Mouse (Mus musculus) liver, embryonic 16.5 days (tissue): ENCODE measurements around the gene Cacnb4. TPM values are rescaled to one million over a fixed set of nuclear protein-coding genes. Genes with fewer than 3 reads are reported as not detected.

Experiments used
- ATAC-seq: fragments of 200-750 bp; cut with Nextera tagmentation; 2 replicates; pipeline ENCODE4 v1.8.0; 2017; ENCODE audit warnings: low read depth, mild to moderate bottlenecking, moderate number of reproducible peaks, moderate library complexity
- H3K27ac ChIP-seq: fragments of 300-500 bp; sonication (generic); 2 replicates; pipeline ENCODE4 v1.5.1; 2014; ENCODE audit warnings: mild to moderate bottlenecking, low read length
- H3K27me3 ChIP-seq: fragments of 300-500 bp; sonication (generic); 2 replicates; pipeline ENCODE4 v1.6.1; 2014; ENCODE audit warnings: low read depth, low read length, mixed read lengths; ENCODE audit not compliant: control insufficient read depth, insufficient read depth
- H3K36me3 ChIP-seq: fragments of 300-500 bp; sonication (generic); 2 replicates; pipeline ENCODE4 v1.6.1; 2014; ENCODE audit warnings: mild to moderate bottlenecking; ENCODE audit not compliant: control insufficient read depth, insufficient read depth
- H3K4me1 ChIP-seq: fragments of 300-500 bp; sonication (generic); 2 replicates; pipeline ENCODE4 v1.6.1; 2014; ENCODE audit warnings: low read depth, low read length, mixed read lengths; ENCODE audit not compliant: control insufficient read depth
- H3K4me2 ChIP-seq: fragments of 300-500 bp; sonication (generic); 2 replicates; pipeline ENCODE4 v1.6.1; 2014; ENCODE audit warnings: low read depth, low read length, mixed read lengths
- H3K4me3 ChIP-seq: fragments of 300-500 bp; sonication (generic); 2 replicates; pipeline ENCODE4 v1.5.1; 2014; ENCODE audit warnings: low read depth, mild to moderate bottlenecking, low read length
- H3K9ac ChIP-seq: fragments of 300-500 bp; sonication (generic); 2 replicates; pipeline ENCODE4 v1.6.1; 2014; ENCODE audit warnings: low read depth, low read length
- H3K9me3 ChIP-seq: fragments of 300-500 bp; sonication (generic); replicated peaks from 2 replicates; pipeline ENCODE4 v1.6.1; 2016; ENCODE audit warnings: low read length; ENCODE audit not compliant: control insufficient read depth
- WGBS: fragments of 180-500 bp; shearing (Covaris S2); extraction: QIAGEN DNeasy Blood & Tissue Kit; methylation state at CpG from one replicate; pipeline ENCODE4 v1.1.7; 2014; ENCODE audit not compliant: insufficient replicate concordance; 5-methylcytosine and 5-hydroxymethylcytosine counted together
- polyA plus RNA-seq: library from polyadenylated mRNA; unstranded; fragments of >200 nt; fragmentation: Nextera tagmentation; extraction: Ambion mirVana; gene quantifications from 2 replicates; pipeline ENCODE4 v1.2.1, GENCODE M21; 2015

Cacnb4 gene
- polyA plus RNA-seq, 1 experiment from 2014 or later, result 0.12 TPM

DNA sequence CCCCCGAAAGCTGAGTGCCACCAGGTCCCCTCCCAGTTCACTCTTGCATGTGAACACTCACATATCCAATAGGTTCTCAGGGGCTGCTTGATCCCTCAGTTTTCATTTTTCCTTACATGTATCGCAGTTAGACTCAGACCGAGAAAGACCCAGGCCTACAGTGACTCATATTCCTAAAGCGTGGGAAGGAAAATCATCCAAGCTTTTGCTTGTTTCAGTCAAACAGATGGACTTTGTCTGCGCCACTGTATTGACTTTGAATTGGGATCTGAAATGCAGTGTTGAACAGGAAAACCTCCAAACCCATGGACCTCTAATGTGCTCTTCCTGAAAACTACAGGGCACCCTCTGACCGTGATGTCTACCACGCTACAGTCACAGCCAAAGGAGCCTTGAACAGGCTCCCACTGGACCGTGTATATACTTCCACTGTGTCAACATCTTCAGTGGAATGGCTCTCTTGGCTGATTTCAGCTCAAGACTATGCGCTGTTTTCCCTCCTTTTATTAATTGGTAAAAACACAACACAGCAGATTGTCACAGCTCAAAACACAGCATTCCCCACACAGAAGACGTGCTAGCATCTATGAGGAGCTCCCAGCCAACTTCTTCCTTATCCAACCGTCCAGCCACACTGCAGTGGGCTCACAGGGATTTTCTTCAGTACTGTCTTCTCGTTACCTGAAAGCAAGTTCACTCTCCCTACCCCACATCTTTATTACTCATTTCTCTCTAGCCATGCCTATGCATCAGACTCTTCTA lies 215.2 kb downstream of the Cacnb4 start:
- WGBS, result 72% methylated on average over 12 of the region's 12 CpGs

DNA sequence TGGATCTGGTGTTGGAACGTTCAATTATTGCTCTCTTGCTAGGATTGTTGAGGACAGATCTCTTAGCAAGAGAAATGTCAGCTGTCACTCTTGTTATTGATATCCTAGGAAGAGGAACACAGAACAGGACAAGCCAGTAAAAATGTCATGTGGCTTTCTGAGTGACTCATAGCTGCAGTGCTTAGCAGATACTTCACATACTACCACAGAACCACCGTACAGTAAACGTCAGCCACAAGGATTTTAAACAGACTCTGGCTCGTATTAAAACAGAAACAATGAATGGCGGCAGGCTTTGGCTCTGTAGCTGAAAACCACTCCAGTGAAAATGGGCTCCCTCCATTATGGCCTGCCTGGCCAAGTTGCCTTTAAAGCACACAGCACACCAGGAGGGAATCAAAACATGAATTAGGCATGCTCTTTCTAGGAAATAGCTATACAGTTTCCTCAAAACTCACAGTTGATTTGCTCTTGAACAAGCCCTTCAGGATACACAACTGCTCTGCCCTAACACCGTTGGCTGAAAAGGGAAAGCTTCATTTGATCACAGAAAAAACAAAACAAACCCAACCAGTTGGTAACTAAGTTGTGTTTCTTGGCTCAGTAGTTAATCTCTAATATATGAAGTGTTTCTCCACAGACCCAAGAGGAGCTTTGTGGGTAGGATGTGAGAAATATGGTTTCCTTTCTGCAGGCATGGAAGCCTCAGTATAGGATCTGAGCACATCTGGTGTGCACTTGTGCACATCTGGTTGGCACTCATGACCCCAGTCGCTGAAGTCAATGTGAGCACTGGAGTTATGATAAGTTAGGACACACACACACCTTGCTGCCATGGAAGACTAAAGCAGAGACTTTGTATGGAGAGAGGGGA lies 220.8 kb downstream of the Cacnb4 start:
- no peaks in the 10 kb centered on the region for H3K9me3 ChIP-seq
- no peak overlapping the region for H3K9ac ChIP-seq
- no peaks in the 10 kb centered on the region for H3K36me3 ChIP-seq
- H3K27me3 ChIP-seq, result no peaks in the 10 kb centered on the region
- H3K4me2 ChIP-seq, result no peak overlapping the region
- ATAC-seq, result no peak
- no peak overlapping the region for H3K27ac ChIP-seq
- WGBS, result 62% methylated on average over 7 of the region's 7 CpGs
- H3K4me3 ChIP-seq, result no peak overlapping the region
- no peaks in the 10 kb centered on the region for H3K4me1 ChIP-seq

More for the DNA sequence above, 215.2 kb downstream of the Cacnb4 start:
- Histone ChIP-seq H3K9ac (no peak overlapping the region), H3K4me2 (no peak overlapping the region), H3K9me3 (no peaks in the 10 kb centered on the region), H3K4me3 (no peak overlapping the region), H3K4me1 (no peaks in the 10 kb centered on the region), H3K27me3 (no peaks in the 10 kb centered on the region), H3K27ac (no peak overlapping the region), H3K36me3 (no peaks in the 10 kb centered on the region)
- no peak for ATAC-seq

DNA sequence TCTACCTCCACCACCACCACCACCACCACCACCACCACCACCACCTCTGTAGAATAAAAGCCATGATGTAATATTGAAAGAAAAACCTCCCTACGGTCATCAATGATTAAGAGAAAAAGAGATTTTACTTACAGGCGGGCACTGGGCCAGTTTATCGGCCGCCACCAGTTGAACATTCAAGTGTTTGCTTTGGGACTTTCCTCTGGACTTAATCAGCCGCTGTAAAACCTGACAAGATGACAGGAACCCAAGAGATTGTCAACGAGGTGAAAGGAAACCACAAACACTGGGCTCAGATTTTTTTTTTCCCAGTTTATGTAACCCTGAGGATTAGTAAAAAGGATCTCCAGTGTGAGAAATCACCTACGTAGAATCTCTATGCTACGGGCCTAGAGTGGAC lies 226.8 kb downstream of the Cacnb4 start:
- no peak overlapping the region for H3K4me3 ChIP-seq
- H3K27me3 ChIP-seq, result no peaks in the 10 kb centered on the region
- H3K9me3 ChIP-seq, result no peaks in the 10 kb centered on the region
- H3K36me3 ChIP-seq, result no peaks in the 10 kb centered on the region
- no peak overlapping the region for H3K9ac ChIP-seq
- peaks cover 12% of the 10 kb centered on the region for H3K4me1 ChIP-seq
- ATAC-seq, result no peak
- H3K4me2 ChIP-seq, result no peak overlapping the region
- WGBS, result 44% methylated on average over 8 of the region's 8 CpGs
- H3K27ac ChIP-seq, result no peak overlapping the region

DNA sequence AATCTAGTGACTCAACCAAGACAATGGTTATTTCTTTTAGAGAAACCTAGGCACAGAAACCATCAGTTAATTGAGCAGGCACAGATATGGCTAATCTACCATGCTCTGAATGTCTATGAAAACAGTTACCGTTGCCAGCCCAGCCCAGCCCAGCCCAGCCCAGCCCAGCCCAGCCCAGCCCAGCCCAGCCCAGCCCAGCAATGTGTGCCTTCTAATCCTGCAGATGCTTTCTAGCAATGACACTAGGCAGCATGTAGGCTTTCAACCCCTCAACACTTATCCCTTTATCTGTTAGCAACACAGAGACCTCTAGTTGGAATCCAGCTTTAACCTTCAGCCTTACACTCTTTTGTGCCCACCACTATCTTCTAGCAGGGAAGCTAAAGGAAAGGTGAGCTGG lies 227.7 kb downstream of the Cacnb4 start:
- WGBS, result 13% methylated on average over 1 of the region's 1 CpGs
- H3K4me3 ChIP-seq, result no peak overlapping the region
- H3K36me3 ChIP-seq, result no peaks in the 10 kb centered on the region
- no peaks in the 10 kb centered on the region for H3K27me3 ChIP-seq
- H3K9ac ChIP-seq, result no peak overlapping the region
- H3K4me2 ChIP-seq, result peak overlapping the region; percentile 3; the same call in 1 of the 2 replicates
- 0 out of 2 replicates have a peak overlapping the region, but pooled peaks have one; percentile 18 for H3K27ac ChIP-seq
- H3K9me3 ChIP-seq, result no peaks in the 10 kb centered on the region
- H3K4me1 ChIP-seq, result peaks cover 12% of the 10 kb centered on the region
- ATAC-seq, result peak; percentile 93

DNA sequence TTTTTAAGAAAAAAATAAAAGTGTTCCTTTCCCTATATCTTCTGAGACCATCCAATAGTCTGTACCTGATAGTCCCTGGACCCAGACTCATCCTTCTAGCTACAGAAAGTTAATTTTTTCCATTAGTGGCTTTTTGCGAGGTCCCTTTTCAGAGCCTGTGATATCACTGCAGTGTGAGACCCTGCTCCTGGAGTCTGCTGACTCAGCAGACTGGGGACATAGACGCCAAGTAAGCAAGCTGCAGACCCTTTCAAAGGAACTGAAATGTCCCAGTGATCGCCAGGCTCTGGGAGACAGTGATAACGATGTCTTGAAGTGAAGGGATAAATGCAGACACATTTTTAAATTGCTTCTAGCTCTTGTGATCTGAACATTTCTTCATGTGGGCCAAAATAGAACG lies 230.0 kb downstream of the Cacnb4 start:
- Histone ChIP-seq H3K4me3 (no peak overlapping the region), H3K27me3 (no peaks in the 10 kb centered on the region), H3K9me3 (no peaks in the 10 kb centered on the region), H3K36me3 (no peaks in the 10 kb centered on the region), H3K9ac (no peak overlapping the region), H3K4me1 (peaks cover 17% of the 10 kb centered on the region), H3K4me2 (no peak overlapping the region), H3K27ac (no peak overlapping the region)
- ATAC-seq, result no peak
- 46% methylated on average over 5 of the region's 5 CpGs for WGBS

DNA sequence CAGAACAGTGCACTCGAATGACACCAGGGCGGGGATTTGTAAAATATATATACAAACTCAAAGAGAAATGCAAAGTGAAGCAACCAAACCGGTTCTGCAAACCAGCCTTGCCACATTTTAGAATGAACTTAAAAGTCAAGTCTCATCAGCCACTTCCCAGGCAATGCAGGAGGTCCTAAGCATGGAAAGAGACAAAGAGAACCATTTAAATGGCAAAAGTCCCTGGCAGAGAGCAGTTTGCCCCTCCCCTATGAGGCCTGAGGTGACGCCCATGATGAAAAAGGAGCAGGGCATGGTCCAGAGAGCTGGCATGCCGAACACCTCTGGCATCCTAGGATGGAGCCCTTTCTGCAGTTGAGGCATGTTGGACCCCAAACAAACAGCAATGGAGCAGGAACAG lies 234.5 kb downstream of the Cacnb4 start:
- ATAC-seq, result no peak
- H3K27ac ChIP-seq, result no peak overlapping the region
- H3K9me3 ChIP-seq, result no peaks in the 10 kb centered on the region
- WGBS, result 53% methylated on average over 5 of the region's 5 CpGs
- no peak overlapping the region for H3K4me3 ChIP-seq
- no peaks in the 10 kb centered on the region for H3K27me3 ChIP-seq
- H3K4me1 ChIP-seq, result peaks cover 5% of the 10 kb centered on the region; the same call in 1 of the 2 replicates
- H3K36me3 ChIP-seq, result no peaks in the 10 kb centered on the region
- no peak overlapping the region for H3K4me2 ChIP-seq
- no peak overlapping the region for H3K9ac ChIP-seq

DNA sequence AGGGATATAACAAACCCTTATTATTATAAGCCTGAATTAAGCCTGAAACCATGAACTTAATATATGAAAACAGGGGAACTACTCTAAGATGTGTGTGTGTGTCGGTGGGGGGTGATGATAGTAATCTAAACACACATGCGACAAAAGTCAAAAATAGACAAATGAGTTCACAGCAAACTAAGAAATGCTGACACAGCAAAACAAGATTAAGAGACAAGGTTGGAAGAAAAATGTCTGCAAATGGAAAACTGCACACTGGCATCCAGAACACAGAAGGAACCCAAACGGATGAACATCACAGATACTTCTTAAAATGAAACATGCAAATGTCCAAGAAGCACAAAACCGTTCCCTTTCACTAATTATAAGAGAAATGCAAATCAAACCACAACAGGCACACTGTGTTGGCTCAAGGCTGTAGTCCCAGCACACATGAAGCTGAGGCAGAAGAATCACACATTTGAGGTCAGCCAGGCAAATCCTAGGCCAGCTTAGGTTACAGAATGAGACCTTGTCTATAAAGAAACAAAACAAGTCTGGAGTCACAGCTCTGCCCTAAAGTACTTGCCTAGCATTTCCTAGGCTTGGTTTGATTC lies 236.1 kb downstream of the Cacnb4 start:
- Histone ChIP-seq H3K4me3 (no peak overlapping the region), H3K36me3 (no peaks in the 10 kb centered on the region), H3K27me3 (no peaks in the 10 kb centered on the region), H3K27ac (no peak overlapping the region), H3K4me1 (peaks cover 5% of the 10 kb centered on the region; the same call in 1 of the 2 replicates), H3K9ac (no peak overlapping the region), H3K9me3 (no peaks in the 10 kb centered on the region), H3K4me2 (no peak overlapping the region)
- WGBS, result 59% methylated on average over 4 of the region's 4 CpGs
- ATAC-seq, result no peak

DNA sequence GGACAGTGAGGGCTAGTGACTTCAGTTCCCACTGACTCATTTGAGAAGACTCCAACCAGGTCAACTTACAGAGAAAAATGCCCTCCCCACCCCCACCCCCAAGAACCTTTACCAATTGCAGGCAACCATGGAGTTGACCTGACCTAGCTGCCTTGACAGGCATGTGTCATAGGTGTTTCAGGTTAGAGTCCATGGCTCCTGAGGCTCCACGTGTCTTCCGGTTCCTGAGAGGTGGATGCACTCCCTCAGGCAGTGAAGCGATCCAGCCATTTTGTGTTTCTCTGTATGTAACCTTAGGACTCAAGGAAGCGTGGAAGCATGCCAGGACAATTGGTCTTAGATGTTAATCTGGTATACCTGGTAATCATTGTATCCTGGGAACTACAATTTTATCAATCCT lies 238.2 kb downstream of the Cacnb4 start:
- Histone ChIP-seq H3K4me1 (peaks cover 5% of the 10 kb centered on the region; the same call in 1 of the 2 replicates), H3K36me3 (no peaks in the 10 kb centered on the region), H3K4me2 (no peak overlapping the region), H3K9me3 (no peaks in the 10 kb centered on the region), H3K9ac (no peak overlapping the region), H3K4me3 (no peak overlapping the region), H3K27ac (no peak overlapping the region), H3K27me3 (no peaks in the 10 kb centered on the region)
- WGBS, result 81% methylated on average over 4 of the region's 4 CpGs
- no peak for ATAC-seq
